Mouse (Mus musculus) limb, embryonic 12.5 days (tissue): Measurements from ENCODE around the gene Map3k12. TPM values are rescaled to one million over a fixed set of nuclear protein-coding genes. Genes with fewer than 3 reads are reported as not detected.

Source experiments
- ATAC-seq: fragments of 200-750 bp; cut with Nextera tagmentation; 2 replicates; pipeline ENCODE4 v1.8.0; 2017; ENCODE audit warnings: low read depth, moderate TSS enrichment; ENCODE audit not compliant: insufficient number of reproducible peaks, insufficient read depth, low FRiP score, low TSS enrichment
- H3K27ac ChIP-seq: fragments of 300-500 bp; sonication (generic); 2 replicates; pipeline ENCODE4 v1.5.1; 2016; ENCODE audit warnings: mild to moderate bottlenecking, moderate library complexity
- H3K27me3 ChIP-seq: fragments of 300-500 bp; sonication (generic); 2 replicates; pipeline ENCODE4 v1.6.1; 2016; ENCODE audit warnings: mild to moderate bottlenecking, moderate library complexity
- H3K36me3 ChIP-seq: fragments of 300-500 bp; sonication (generic); 2 replicates; pipeline ENCODE4 v1.6.1; 2016; ENCODE audit warnings: mild to moderate bottlenecking, moderate library complexity
- H3K4me1 ChIP-seq: fragments of 300-500 bp; sonication (generic); replicated peaks from 2 replicates; pipeline ENCODE4 v1.6.1; 2016
- H3K4me2 ChIP-seq: fragments of 300-500 bp; sonication (generic); 2 replicates; pipeline ENCODE4 v1.6.1; 2016; ENCODE audit warnings: mild to moderate bottlenecking, moderate library complexity
- H3K4me3 ChIP-seq: fragments of 300-500 bp; sonication (generic); replicated peaks from 2 replicates; pipeline ENCODE4 v1.5.1; 2016; ENCODE audit warnings: mild to moderate bottlenecking
- H3K9ac ChIP-seq: fragments of 300-500 bp; sonication (generic); replicated peaks from 2 replicates; pipeline ENCODE4 v1.6.1; 2016; ENCODE audit warnings: mild to moderate bottlenecking, moderate library complexity
- H3K9me3 ChIP-seq: fragments of 300-500 bp; sonication (generic); 2 replicates; pipeline ENCODE4 v1.6.1; 2016; ENCODE audit warnings: mild to moderate bottlenecking, moderate library complexity
- WGBS: fragments of 180-500 bp; shearing (Covaris S2); methylation state at CpG from one replicate; pipeline ENCODE4 v1.1.7; 2016; 5-methylcytosine and 5-hydroxymethylcytosine counted together
- polyA plus RNA-seq: library from polyadenylated mRNA; unstranded; fragments of >200 nt; fragmentation: Nextera tagmentation; extraction: Ambion mirVana; gene quantifications from 2 replicates; pipeline ENCODE4 v1.2.1, GENCODE M21; 2016

Map3k12 gene
- polyA plus RNA-seq, 1 experiment from 2014 or later: 23.8 TPM

- H3K36me3 ChIP-seq: peaks cover 27% of the 10 kb centered on the region
- H3K4me1 ChIP-seq: peaks cover 15% of the 10 kb centered on the region
- peak; percentile 44 for ATAC-seq
- peak overlapping the region; percentile 96 for H3K9ac ChIP-seq
- H3K27me3 ChIP-seq: no peaks in the 10 kb centered on the region
- WGBS: under 1% methylated on average over 48 of the region's 67 CpGs
- no peaks in the 10 kb centered on the region for H3K9me3 ChIP-seq
- peak overlapping the region; percentile 85 for H3K4me3 ChIP-seq
- H3K27ac ChIP-seq: peak overlapping the region; percentile 99
- peak overlapping the region; percentile 72 for H3K4me2 ChIP-seq
Observed at GRCm38 (mm10) chr15:102470605-102471294, 46.1 kb downstream of the Map3k12 start.

GRCm38 (mm10) chr15:102470183-102470604, 46.7 kb downstream of the Map3k12 start, which contains the start of gene Pcbp2:
Pcbp2 (plus strand) TSS chr15:102470539.
- peak within 1 kb of the TSS; percentile 96 for H3K9ac ChIP-seq
- peak; percentile 100 for ATAC-seq
- peak within 1 kb of the TSS; percentile 85 for H3K4me3 ChIP-seq
- peaks cover 22% of the 10 kb centered on the region for H3K36me3 ChIP-seq
- under 1% methylated on average over 34 of the region's 40 CpGs for WGBS
- peak within 1 kb of the TSS; percentile 72 for H3K4me2 ChIP-seq
- peaks cover 15% of the 10 kb centered on the region for H3K4me1 ChIP-seq
- peak within 1 kb of the TSS; percentile 99 for H3K27ac ChIP-seq
- no peaks in the 10 kb centered on the region for H3K9me3 ChIP-seq
- no peaks in the 10 kb centered on the region for H3K27me3 ChIP-seq

- Histone ChIP-seq H3K4me1 (peaks cover 15% of the 10 kb centered on the region), H3K4me3 (no peak overlapping the region), H3K9me3 (no peaks in the 10 kb centered on the region), H3K27ac (no peak overlapping the region), H3K36me3 (peaks cover 8% of the 10 kb centered on the region), H3K4me2 (no peak overlapping the region), H3K27me3 (no peaks in the 10 kb centered on the region), H3K9ac (no peak overlapping the region)
- no peak for ATAC-seq
- WGBS: 93% methylated on average over 9 of the region's 9 CpGs
Observed at GRCm38 (mm10) chr15:102468675-102469370, 48.0 kb downstream of the Map3k12 start.

- ATAC-seq: no peak
- Histone ChIP-seq H3K9ac (no peak overlapping the region), H3K4me1 (peaks cover 6% of the 10 kb centered on the region; the same call in 1 of the 2 replicates), H3K27me3 (no peaks in the 10 kb centered on the region), H3K27ac (no peak overlapping the region), H3K9me3 (no peaks in the 10 kb centered on the region), H3K4me3 (no peak overlapping the region), H3K36me3 (peaks cover 7% of the 10 kb centered on the region; the same call in 1 of the 2 replicates), H3K4me2 (no peak overlapping the region)
Observed at GRCm38 (mm10) chr15:102463666-102464065, 53.2 kb downstream of the Map3k12 start.

- Histone ChIP-seq H3K27ac (0 out of 2 replicates have a peak overlapping the region, but pooled peaks have one; percentile 23), H3K4me2 (no peak overlapping the region), H3K9me3 (no peaks in the 10 kb centered on the region), H3K9ac (no peak overlapping the region), H3K27me3 (no peaks in the 10 kb centered on the region), H3K4me1 (peaks cover 9% of the 10 kb centered on the region; the same call in 1 of the 2 replicates), H3K4me3 (no peak overlapping the region), H3K36me3 (peaks cover 7% of the 10 kb centered on the region; the same call in 1 of the 2 replicates)
- WGBS: 82% methylated on average over 9 of the region's 9 CpGs
- ATAC-seq: no peak
Observed at GRCm38 (mm10) chr15:102461430-102462075, 55.3 kb downstream of the Map3k12 start.

- Histone ChIP-seq H3K4me3 (no peak overlapping the region), H3K36me3 (peaks cover 7% of the 10 kb centered on the region; the same call in 1 of the 2 replicates), H3K27ac (0 out of 2 replicates have a peak overlapping the region, but pooled peaks have one; percentile 23), H3K4me2 (no peak overlapping the region), H3K4me1 (peaks cover 9% of the 10 kb centered on the region; the same call in 1 of the 2 replicates), H3K9me3 (no peaks in the 10 kb centered on the region), H3K27me3 (no peaks in the 10 kb centered on the region), H3K9ac (no peak overlapping the region)
- 72% methylated on average over 4 of the region's 4 CpGs for WGBS
- ATAC-seq: no peak
Observed at GRCm38 (mm10) chr15:102460971-102461370, 55.9 kb downstream of the Map3k12 start.

- Histone ChIP-seq H3K36me3 (peaks cover 7% of the 10 kb centered on the region; the same call in 1 of the 2 replicates), H3K4me1 (peaks cover 9% of the 10 kb centered on the region; the same call in 1 of the 2 replicates), H3K9me3 (no peaks in the 10 kb centered on the region), H3K27ac (no peak overlapping the region), H3K4me3 (no peak overlapping the region), H3K4me2 (peak overlapping the region; percentile 59; the same call in 1 of the 2 replicates), H3K9ac (no peak overlapping the region), H3K27me3 (no peaks in the 10 kb centered on the region)
- WGBS: 84% methylated on average over 12 of the region's 12 CpGs
- ATAC-seq: no peak
Observed at GRCm38 (mm10) chr15:102460409-102460808, 56.5 kb downstream of the Map3k12 start.

GRCm38 (mm10) chr15:102459847-102460246, 57.0 kb downstream of the Map3k12 start:
- Histone ChIP-seq H3K27me3 (no peaks in the 10 kb centered on the region), H3K36me3 (peaks cover 7% of the 10 kb centered on the region; the same call in 1 of the 2 replicates), H3K9ac (no peak overlapping the region), H3K9me3 (no peaks in the 10 kb centered on the region), H3K4me2 (peak overlapping the region; percentile 59), H3K27ac (no peak overlapping the region), H3K4me1 (peaks cover 9% of the 10 kb centered on the region; the same call in 1 of the 2 replicates), H3K4me3 (peak overlapping the region; percentile 41; the same call in 1 of the 2 replicates)
- 74% methylated on average over 5 of the region's 5 CpGs for WGBS
- no peak for ATAC-seq

GRCm38 (mm10) chr15:102459381-102459780, 57.5 kb downstream of the Map3k12 start:
- peak overlapping the region; percentile 18; the same call in 1 of the 2 replicates for H3K27ac ChIP-seq
- H3K4me1 ChIP-seq: peaks cover 9% of the 10 kb centered on the region; the same call in 1 of the 2 replicates
- no peak for ATAC-seq
- 0 out of 2 replicates have a peak overlapping the region, but pooled peaks have one; percentile 13 for H3K9ac ChIP-seq
- peaks cover 7% of the 10 kb centered on the region; the same call in 1 of the 2 replicates for H3K36me3 ChIP-seq
- no peaks in the 10 kb centered on the region for H3K27me3 ChIP-seq
- peak overlapping the region; percentile 41 for H3K4me3 ChIP-seq
- H3K9me3 ChIP-seq: no peaks in the 10 kb centered on the region
- H3K4me2 ChIP-seq: peak overlapping the region; percentile 59
- WGBS: 38% methylated on average over 6 of the region's 6 CpGs

- no peaks in the 10 kb centered on the region for H3K27me3 ChIP-seq
- under 1% methylated on average over 19 of the region's 19 CpGs for WGBS
- H3K36me3 ChIP-seq: peaks cover 7% of the 10 kb centered on the region; the same call in 1 of the 2 replicates
- H3K9ac ChIP-seq: peak within 1 kb of the TSS; percentile 13; the same call in 1 of the 2 replicates
- ATAC-seq: peak; percentile 56; the same call in 1 of the 2 replicates
- H3K4me1 ChIP-seq: peaks cover 9% of the 10 kb centered on the region; the same call in 1 of the 2 replicates
- no peaks in the 10 kb centered on the region for H3K9me3 ChIP-seq
- peak within 1 kb of the TSS; percentile 41 for H3K4me3 ChIP-seq
- peak within 1 kb of the TSS; percentile 18; the same call in 1 of the 2 replicates for H3K27ac ChIP-seq
- H3K4me2 ChIP-seq: peak within 1 kb of the TSS; percentile 59
Observed at GRCm38 (mm10) chr15:102458904-102459317, 58.0 kb downstream of the Map3k12 start, which contains the start of gene Prr13. Prr13 (plus strand) TSS chr15:102459028.
